Mouse (Mus musculus) intestine, embryonic 14.5 days (tissue): ENCODE data around the gene Rxfp2. TPM values are rescaled to one million over a fixed set of nuclear protein-coding genes. Genes with fewer than 3 reads are reported as not detected.

Experiments used
- ATAC-seq: fragments of 200-750 bp; cut with Nextera tagmentation; replicated peaks from 2 replicates; pipeline ENCODE4 v1.8.0; 2017; ENCODE audit warnings: low read depth, moderate number of reproducible peaks, moderate TSS enrichment, moderate library complexity; ENCODE audit not compliant: low FRiP score, low TSS enrichment
- DNase-seq: peaks from one replicate; pipeline ENCODE4 v3.0.0-alpha.2; 2018; ENCODE audit warnings: low spot score
- H3K27ac ChIP-seq: fragments of 300-500 bp; sonication (generic); 2 replicates; pipeline ENCODE4 v1.5.1; 2014; ENCODE audit warnings: low read depth, mild to moderate bottlenecking, control low read depth
- H3K27me3 ChIP-seq: fragments of 300-500 bp; sonication (generic); replicated peaks from 2 replicates; pipeline ENCODE4 v1.6.1; 2014; ENCODE audit warnings: low read length, control low read depth; ENCODE audit not compliant: control insufficient read depth, insufficient read depth
- H3K36me3 ChIP-seq: fragments of 300-500 bp; sonication (generic); 2 replicates; pipeline ENCODE4 v1.6.1; 2014; ENCODE audit warnings: low read length, control low read depth; ENCODE audit not compliant: control insufficient read depth, insufficient read depth
- H3K4me1 ChIP-seq: fragments of 300-500 bp; sonication (generic); replicated peaks from 2 replicates; pipeline ENCODE4 v1.6.1; 2014; ENCODE audit warnings: low read length, control low read depth, mixed read lengths; ENCODE audit not compliant: control insufficient read depth, insufficient read depth
- H3K4me2 ChIP-seq: fragments of 300-500 bp; sonication (generic); 2 replicates; pipeline ENCODE4 v1.6.1; 2014; ENCODE audit warnings: low read length
- H3K4me3 ChIP-seq: fragments of 300-500 bp; sonication (generic); 2 replicates; pipeline ENCODE4 v1.5.1; 2014; ENCODE audit warnings: low read depth, low read length, control low read depth, mixed read lengths
- H3K9ac ChIP-seq: fragments of 300-500 bp; sonication (generic); 2 replicates; pipeline ENCODE4 v1.6.1; 2014; ENCODE audit warnings: mild to moderate bottlenecking, low read length
- H3K9me3 ChIP-seq: fragments of 300-500 bp; sonication (generic); 2 replicates; pipeline ENCODE4 v1.6.1; 2016; ENCODE audit warnings: low read length, control low read depth; ENCODE audit not compliant: control insufficient read depth
- WGBS: fragments of 180-500 bp; shearing (Covaris S2); extraction: QIAGEN DNeasy Blood & Tissue Kit; methylation state at CpG from one replicate; pipeline ENCODE4 v1.1.7; 2014; 5-methylcytosine and 5-hydroxymethylcytosine counted together
- polyA plus RNA-seq: library from polyadenylated mRNA; unstranded; fragments of >200 nt; fragmentation: Nextera tagmentation; extraction: Ambion mirVana; gene quantifications from 2 replicates; pipeline ENCODE4 v1.2.1, GENCODE M21; 2014

Gene Rxfp2
- polyA plus RNA-seq, 1 experiment from 2014 or later = 0.35 TPM

- H3K36me3 ChIP-seq = no peaks in the 10 kb centered on the region
- no peak overlapping the region for H3K4me2 ChIP-seq
- ATAC-seq (no peak), DNase-seq (peak; percentile 68)
- no peak overlapping the region for H3K4me3 ChIP-seq
- no peak overlapping the region for H3K27ac ChIP-seq
- no peaks in the 10 kb centered on the region for H3K27me3 ChIP-seq
- 64% methylated on average over 5 of the region's 5 CpGs for WGBS
- no peaks in the 10 kb centered on the region for H3K4me1 ChIP-seq
- H3K9me3 ChIP-seq = no peaks in the 10 kb centered on the region
- no peak overlapping the region for H3K9ac ChIP-seq
Measured at GRCm38 (mm10) chr5:150051828-150052227, 33.4 kb downstream of the Rxfp2 start.

GRCm38 (mm10) chr5:150053294-150053693 lies 34.8 kb downstream of the Rxfp2 start:
- 78% methylated on average over 4 of the region's 4 CpGs for WGBS
- DNase-seq = peak; percentile 24

GRCm38 (mm10) chr5:150053956-150054355 lies 35.5 kb downstream of the Rxfp2 start:
- no peaks in the 10 kb centered on the region for H3K4me1 ChIP-seq
- no peak for ATAC-seq
- 85% methylated on average over 7 of the region's 7 CpGs for WGBS
- H3K4me3 ChIP-seq = no peak overlapping the region
- DNase-seq = peak; percentile 24
- no peaks in the 10 kb centered on the region for H3K9me3 ChIP-seq
- no peak overlapping the region for H3K4me2 ChIP-seq
- H3K27ac ChIP-seq = no peak overlapping the region
- H3K36me3 ChIP-seq = no peaks in the 10 kb centered on the region
- no peak overlapping the region for H3K9ac ChIP-seq
- H3K27me3 ChIP-seq = no peaks in the 10 kb centered on the region

More at GRCm38 (mm10) chr5:150053294-150053693, 34.8 kb downstream of the Rxfp2 start:
- ATAC-seq = no peak
- Histone ChIP-seq H3K27ac (no peak overlapping the region), H3K36me3 (no peaks in the 10 kb centered on the region), H3K27me3 (no peaks in the 10 kb centered on the region), H3K9me3 (no peaks in the 10 kb centered on the region), H3K9ac (no peak overlapping the region), H3K4me2 (no peak overlapping the region), H3K4me3 (no peak overlapping the region), H3K4me1 (no peaks in the 10 kb centered on the region)

GRCm38 (mm10) chr5:150055322-150055721 lies 36.8 kb downstream of the Rxfp2 start:
- ATAC-seq = no peak

GRCm38 (mm10) chr5:150056056-150056455 lies 37.6 kb downstream of the Rxfp2 start:
- no peak overlapping the region for H3K27ac ChIP-seq
- no peak overlapping the region for H3K4me2 ChIP-seq
- DNase-seq (no peak), ATAC-seq (no peak)
- H3K27me3 ChIP-seq = no peaks in the 10 kb centered on the region
- no peaks in the 10 kb centered on the region for H3K36me3 ChIP-seq
- no peak overlapping the region for H3K9ac ChIP-seq
- H3K4me1 ChIP-seq = no peaks in the 10 kb centered on the region
- H3K4me3 ChIP-seq = no peak overlapping the region
- WGBS = 71% methylated on average over 5 of the region's 5 CpGs
- no peaks in the 10 kb centered on the region for H3K9me3 ChIP-seq

More at GRCm38 (mm10) chr5:150055322-150055721, 36.8 kb downstream of the Rxfp2 start:
- Histone ChIP-seq H3K27ac (no peak overlapping the region), H3K9ac (no peak overlapping the region), H3K27me3 (no peaks in the 10 kb centered on the region), H3K4me3 (no peak overlapping the region), H3K36me3 (no peaks in the 10 kb centered on the region), H3K4me1 (no peaks in the 10 kb centered on the region), H3K4me2 (no peak overlapping the region), H3K9me3 (no peaks in the 10 kb centered on the region)
- no peak for DNase-seq
- WGBS = 85% methylated on average over 1 of the region's 1 CpGs

GRCm38 (mm10) chr5:150058845-150059244 lies 40.4 kb downstream of the Rxfp2 start:
- ATAC-seq = no peak
- Histone ChIP-seq H3K4me3 (no peak overlapping the region), H3K36me3 (no peaks in the 10 kb centered on the region), H3K4me1 (no peaks in the 10 kb centered on the region), H3K9me3 (no peaks in the 10 kb centered on the region), H3K4me2 (no peak overlapping the region), H3K9ac (no peak overlapping the region), H3K27me3 (no peaks in the 10 kb centered on the region), H3K27ac (no peak overlapping the region)
- 74% methylated on average over 5 of the region's 5 CpGs for WGBS
- DNase-seq = no peak

- ATAC-seq = no peak
- no peak for DNase-seq
- Histone ChIP-seq H3K27me3 (no peaks in the 10 kb centered on the region), H3K4me2 (no peak overlapping the region), H3K4me3 (no peak overlapping the region), H3K4me1 (no peaks in the 10 kb centered on the region), H3K9me3 (no peaks in the 10 kb centered on the region), H3K9ac (no peak overlapping the region), H3K36me3 (no peaks in the 10 kb centered on the region), H3K27ac (no peak overlapping the region)
- WGBS = 89% methylated on average over 9 of the region's 9 CpGs
Measured at GRCm38 (mm10) chr5:150059466-150059865, 41.0 kb downstream of the Rxfp2 start.

GRCm38 (mm10) chr5:150061086-150061485 lies 42.6 kb downstream of the Rxfp2 start:
- no peak overlapping the region for H3K9ac ChIP-seq
- no peaks in the 10 kb centered on the region for H3K9me3 ChIP-seq
- H3K27ac ChIP-seq = no peak overlapping the region
- ATAC-seq (no peak), DNase-seq (no peak)
- H3K4me1 ChIP-seq = no peaks in the 10 kb centered on the region
- H3K4me3 ChIP-seq = no peak overlapping the region
- no peaks in the 10 kb centered on the region for H3K36me3 ChIP-seq
- H3K27me3 ChIP-seq = no peaks in the 10 kb centered on the region
- H3K4me2 ChIP-seq = no peak overlapping the region
- 91% methylated on average over 9 of the region's 9 CpGs for WGBS

GRCm38 (mm10) chr5:150064286-150064685 lies 45.8 kb downstream of the Rxfp2 start:
- Histone ChIP-seq H3K36me3 (no peaks in the 10 kb centered on the region), H3K9ac (no peak overlapping the region), H3K9me3 (no peaks in the 10 kb centered on the region), H3K4me2 (no peak overlapping the region), H3K4me3 (no peak overlapping the region), H3K27me3 (no peaks in the 10 kb centered on the region), H3K27ac (no peak overlapping the region), H3K4me1 (no peaks in the 10 kb centered on the region)
- ATAC-seq (no peak), DNase-seq (no peak)
- WGBS = 64% methylated on average over 10 of the region's 10 CpGs
